Mouse (Mus musculus) liver, adult 2 months (tissue): Measurements from ENCODE around the gene Pax3. TPM values are rescaled to one million over a fixed set of nuclear protein-coding genes. Genes with fewer than 3 reads are reported as not detected.

ENCODE experiments used
- DNase-seq: peaks from one replicate; pipeline ENCODE4 v3.0.0-alpha.2; 2011; ENCODE audit warnings: low read depth, low spot score; ENCODE audit errors: extremely low read depth
- H3K27ac ChIP-seq: fragments of 200-500 bp; replicated peaks from 2 replicates; pipeline ENCODE4 v1.5.1; 2012; ENCODE audit warnings: low read depth, mild to moderate bottlenecking, control low read depth, inconsistent platforms, low read length; ENCODE audit not compliant: insufficient read depth
- H3K27me3 ChIP-seq: fragments of 200-500 bp; 2 replicates; pipeline ENCODE4 v1.6.1; 2012; ENCODE audit warnings: mild to moderate bottlenecking, moderate library complexity, low read length, inconsistent platforms; ENCODE audit not compliant: control insufficient read depth, insufficient read depth
- H3K36me3 ChIP-seq: fragments of 200-500 bp; 2 replicates; pipeline ENCODE4 v1.6.1; 2012; ENCODE audit warnings: low read length, inconsistent platforms; ENCODE audit not compliant: control insufficient read depth, insufficient read depth
- H3K4me1 ChIP-seq: fragments of 200-500 bp; 2 replicates; pipeline ENCODE4 v1.6.1; 2011; ENCODE audit warnings: low read length; ENCODE audit not compliant: control insufficient read depth, insufficient read depth
- H3K4me3 ChIP-seq: fragments of 200-500 bp; 2 replicates; pipeline ENCODE4 v1.5.1; 2011; ENCODE audit warnings: low read depth, mild to moderate bottlenecking, control low read depth, low read length, moderate library complexity; ENCODE audit not compliant: insufficient read depth
- H3K79me2 ChIP-seq: fragments of 200-500 bp; 2 replicates; pipeline ENCODE4 v1.6.1; 2012; ENCODE audit warnings: inconsistent platforms, mild to moderate bottlenecking, low read length, moderate library complexity; ENCODE audit not compliant: control insufficient read depth, insufficient read depth
- H3K9ac ChIP-seq: fragments of 200-500 bp; 2 replicates; pipeline ENCODE4 v1.6.1; 2012; ENCODE audit warnings: low read depth, mild to moderate bottlenecking, control low read depth, inconsistent platforms, low read length
- CTCF ChIP-seq: fragments of 200-500 bp; IDR thresholded peaks from 2 replicates; pipeline ENCODE4 v1.5.1; 2011; ENCODE audit warnings: low read depth, low read length, control low read depth
- POLR2A ChIP-seq: fragments of 200-500 bp; IDR thresholded peaks from 2 replicates; pipeline ENCODE4 v1.6.1; 2011; ENCODE audit warnings: low read length, control low read depth; ENCODE audit not compliant: insufficient read depth; ENCODE audit errors: extremely low read depth
- WGBS: fragments of 180-500 bp; shearing (Covaris S2); methylation state at CpG from one replicate; pipeline ENCODE4 v1.1.7; 2018; 5-methylcytosine and 5-hydroxymethylcytosine counted together
- polyA plus RNA-seq: library from polyadenylated mRNA; depleted of rRNA; stranded (reverse); fragments of >200 nt; gene quantifications from 2 replicates; pipeline ENCODE4 v1.2.3, GENCODE M21; 2012
- total RNA-seq: library from RNA; depleted of rRNA; stranded (reverse); fragments of >200 nt; gene quantifications from 2 replicates; pipeline ENCODE4 v1.2.3, GENCODE M21; 2014

Gene Pax3
- total and polyA plus RNA-seq, 2 experiments, result not detected

- 6% methylated on average over 19 of the region's 19 CpGs for WGBS
Observed at GRCm38 (mm10) chr1:78192217-78192735, 4.7 kb downstream of the Pax3 start.

GRCm38 (mm10) chr1:78191761-78192160, 5.2 kb downstream of the Pax3 start:
- H3K4me1 ChIP-seq, result no peaks in the 10 kb centered on the region
- H3K9ac ChIP-seq, result no peak overlapping the region
- DNase-seq, result no peak
- 49% methylated on average over 1 of the region's 1 CpGs for WGBS
- no peak overlapping the region for H3K4me3 ChIP-seq
- no peaks in the 10 kb centered on the region for H3K36me3 ChIP-seq
- TF ChIP-seq CTCF (no peak), POLR2A (no peak)
- H3K79me2 ChIP-seq, result no peaks in the 10 kb centered on the region
- peaks cover 22% of the 10 kb centered on the region for H3K27me3 ChIP-seq
- no peak overlapping the region for H3K27ac ChIP-seq

More at GRCm38 (mm10) chr1:78192217-78192735, 4.7 kb downstream of the Pax3 start:
- Histone ChIP-seq H3K27ac (no peak overlapping the region), H3K4me1 (no peaks in the 10 kb centered on the region), H3K4me3 (no peak overlapping the region), H3K27me3 (peaks cover 27% of the 10 kb centered on the region), H3K79me2 (no peaks in the 10 kb centered on the region), H3K9ac (no peak overlapping the region), H3K36me3 (no peaks in the 10 kb centered on the region)
- DNase-seq, result no peak
- TF ChIP-seq POLR2A (no peak), CTCF (no peak)

- 58% methylated on average over 1 of the region's 1 CpGs for WGBS
- no peak overlapping the region for H3K9ac ChIP-seq
- H3K27me3 ChIP-seq, result peaks cover 18% of the 10 kb centered on the region
- no peaks in the 10 kb centered on the region for H3K4me1 ChIP-seq
- DNase-seq, result no peak
- no peak overlapping the region for H3K4me3 ChIP-seq
- no peak overlapping the region for H3K27ac ChIP-seq
- TF ChIP-seq CTCF (no peak), POLR2A (no peak)
- H3K36me3 ChIP-seq, result no peaks in the 10 kb centered on the region
- H3K79me2 ChIP-seq, result no peaks in the 10 kb centered on the region
Observed at GRCm38 (mm10) chr1:78191331-78191730, 5.6 kb downstream of the Pax3 start.

- Histone ChIP-seq H3K79me2 (no peaks in the 10 kb centered on the region), H3K4me1 (no peaks in the 10 kb centered on the region), H3K4me3 (no peak overlapping the region), H3K36me3 (no peaks in the 10 kb centered on the region), H3K9ac (no peak overlapping the region), H3K27ac (no peak overlapping the region), H3K27me3 (peaks cover 13% of the 10 kb centered on the region)
- no peak for TF ChIP-seq POLR2A
- no peak for TF ChIP-seq CTCF
- DNase-seq, result no peak
- 6% methylated on average over 12 of the region's 12 CpGs for WGBS
Observed at GRCm38 (mm10) chr1:78190386-78191111, 6.4 kb downstream of the Pax3 start.

GRCm38 (mm10) chr1:78189501-78190345, 7.2 kb downstream of the Pax3 start:
- Histone ChIP-seq H3K4me3 (no peak overlapping the region), H3K9ac (no peak overlapping the region), H3K36me3 (no peaks in the 10 kb centered on the region), H3K4me1 (no peaks in the 10 kb centered on the region), H3K27me3 (peaks cover 7% of the 10 kb centered on the region; the same call in 1 of the 2 replicates), H3K79me2 (no peaks in the 10 kb centered on the region), H3K27ac (no peak overlapping the region)
- no peak for DNase-seq
- 2% methylated on average over 47 of the region's 47 CpGs for WGBS
- TF ChIP-seq POLR2A (no peak), CTCF (no peak)
